Mouse (Mus musculus) MEL (cell line): ENCODE measurements around the gene Coa6. TPM values are rescaled to one million over a fixed set of nuclear protein-coding genes. Genes with fewer than 3 reads are reported as not detected.

ENCODE experiments used
- DNase-seq: peaks from one replicate; pipeline ENCODE4 v3.0.0; 2011; ENCODE audit warnings: low read depth, low spot score
- H3K27ac ChIP-seq: 2 replicates; pipeline ENCODE4 v1.5.1; 2012; ENCODE audit warnings: low read depth, mild to moderate bottlenecking, control low read depth, low read length, moderate library complexity; ENCODE audit not compliant: control insufficient read depth
- H3K27me3 ChIP-seq, 2 experiments: fragments of 150-350 bp in 1 of 2; sonication (generic) in 1 of 2; 2 replicates each; pipeline ENCODE4 v1.6.1; 2012; ENCODE audit warnings: low read length in 2 of 2, mild to moderate bottlenecking in 2 of 2, improper control_type of control experiment in 1 of 2, moderate library complexity in 1 of 2; ENCODE audit not compliant: insufficient read depth in 2 of 2, control insufficient read depth in 1 of 2
- H3K36me3 ChIP-seq, 2 experiments: 2 replicates each; pipeline ENCODE4 v1.6.1; 2012 to 2014; ENCODE audit warnings: low read length in 2 of 2, improper control_type of control experiment in 1 of 2, inconsistent platforms in 1 of 2, mild to moderate bottlenecking in 1 of 2; ENCODE audit not compliant: insufficient read depth in 2 of 2, control insufficient read depth in 1 of 2
- H3K4me1 ChIP-seq, 2 experiments: fragments of 150-350 bp in 1 of 2; sonication (generic) in 1 of 2; 2 replicates each; pipeline ENCODE4 v1.6.1; 2012; ENCODE audit warnings: low read length in 2 of 2, improper control_type of control experiment in 1 of 2, mild to moderate bottlenecking in 1 of 2; ENCODE audit not compliant: insufficient read depth in 2 of 2, control insufficient read depth in 1 of 2
- H3K4me3 ChIP-seq, 2 experiments: fragments of 150-350 bp in 1 of 2; sonication (generic) in 1 of 2; 2 replicates each; pipeline ENCODE4 v1.5.1; 2012; ENCODE audit warnings: low read depth in 2 of 2, low read length in 2 of 2, mild to moderate bottlenecking in 2 of 2, moderate library complexity in 2 of 2, control low read depth in 1 of 2, improper control_type of control experiment in 1 of 2; ENCODE audit not compliant: control insufficient read depth in 1 of 2, insufficient read depth in 1 of 2
- H3K79me2 ChIP-seq: 2 replicates; pipeline ENCODE4 v1.6.1; 2012; ENCODE audit warnings: mild to moderate bottlenecking, low read length, moderate library complexity; ENCODE audit not compliant: control insufficient read depth, poor library complexity, insufficient read depth
- H3K9ac ChIP-seq: 2 replicates; pipeline ENCODE4 v1.6.1; 2012; ENCODE audit warnings: low read depth, mild to moderate bottlenecking, control low read depth, low read length, moderate library complexity; ENCODE audit not compliant: control insufficient read depth, poor library complexity, severe bottlenecking
- H3K9me3 ChIP-seq: fragments of 150-350 bp; sonication (generic); replicated peaks from 2 replicates; pipeline ENCODE4 v1.6.1; 2012; ENCODE audit warnings: mild to moderate bottlenecking, low read length, improper control_type of control experiment, moderate library complexity; ENCODE audit not compliant: insufficient read depth
- BHLHE40 ChIP-seq: IDR thresholded peaks from 2 replicates; pipeline ENCODE4 v1.6.1; 2012; ENCODE audit warnings: low read depth, mild to moderate bottlenecking, inconsistent platforms, low read length, improper control_type of control experiment, borderline replicate concordance
- CHD1 ChIP-seq: IDR thresholded peaks from 2 replicates; pipeline ENCODE4 v1.6.1; 2012; ENCODE audit warnings: low read depth, mild to moderate bottlenecking, inconsistent platforms, low read length, improper control_type of control experiment
- CTCF ChIP-seq, 3 experiments: IDR thresholded peaks in 2 of 3; conservative IDR thresholded peaks in 1 of 3; 2 replicates each; pipeline ENCODE4 v1.5.1; 2011 to 2012; ENCODE audit warnings: low read length in 3 of 3, low read depth in 2 of 3, mild to moderate bottlenecking in 2 of 3, improper control_type of control experiment in 1 of 3, inconsistent platforms in 1 of 3, mixed read lengths in 1 of 3, moderate library complexity in 1 of 3; ENCODE audit not compliant: control insufficient read depth in 1 of 3, insufficient read depth in 1 of 3, poor library complexity in 1 of 3, severe bottlenecking in 1 of 3
- ELF1 ChIP-seq: IDR thresholded peaks from 2 replicates; pipeline ENCODE4 v1.6.1; 2014; ENCODE audit warnings: low read depth, mild to moderate bottlenecking, inconsistent platforms, low read length, improper control_type of control experiment, moderate library complexity
- EP300 ChIP-seq, 2 experiments: IDR thresholded peaks; 2 replicates each; pipeline ENCODE4 v1.6.1; 2011; ENCODE audit warnings: improper control_type of control experiment in 2 of 2, low read length in 2 of 2, low read depth in 1 of 2, mild to moderate bottlenecking in 1 of 2
- GABPA ChIP-seq: IDR thresholded peaks from 2 replicates; pipeline ENCODE4 v1.6.1; 2012; ENCODE audit warnings: low read depth, mild to moderate bottlenecking, inconsistent platforms, low read length, improper control_type of control experiment, moderate library complexity
- GATA1 ChIP-seq: IDR thresholded peaks from 2 replicates; pipeline ENCODE4 v1.6.1; 2011; ENCODE audit warnings: low read depth, low read length, improper control_type of control experiment
- KAT2A ChIP-seq: conservative IDR thresholded peaks from 2 replicates; pipeline ENCODE4 v1.6.1; 2012; ENCODE audit warnings: low read depth, low read length, improper control_type of control experiment, inconsistent platforms
- MAFK ChIP-seq: IDR thresholded peaks from 2 replicates; pipeline ENCODE4 v1.6.1; 2011; ENCODE audit warnings: low read depth, mild to moderate bottlenecking, low read length, improper control_type of control experiment, borderline replicate concordance
- MEF2A ChIP-seq: IDR thresholded peaks from 2 replicates; pipeline ENCODE4 v1.6.1; 2014; ENCODE audit warnings: low read depth, mild to moderate bottlenecking, inconsistent platforms, low read length, improper control_type of control experiment; ENCODE audit not compliant: poor library complexity, insufficient replicate concordance, severe bottlenecking; ENCODE audit errors: extremely low read depth
- MXI1 ChIP-seq: IDR thresholded peaks from 2 replicates; pipeline ENCODE4 v1.6.1; 2011; ENCODE audit warnings: mild to moderate bottlenecking, low read depth, low read length, improper control_type of control experiment
- MYB ChIP-seq: IDR thresholded peaks from 2 replicates; pipeline ENCODE4 v1.6.1; 2011; ENCODE audit warnings: mild to moderate bottlenecking, low read depth, low read length, improper control_type of control experiment
- MYC ChIP-seq: IDR thresholded peaks from 2 replicates; pipeline ENCODE4 v1.6.1; 2011; ENCODE audit warnings: low read depth, mild to moderate bottlenecking, low read length, improper control_type of control experiment, moderate library complexity
- NRF1 ChIP-seq: IDR thresholded peaks from 2 replicates; pipeline ENCODE4 v1.6.1; 2014; ENCODE audit warnings: low read depth, mild to moderate bottlenecking, inconsistent platforms, low read length, improper control_type of control experiment, moderate library complexity; ENCODE audit not compliant: poor library complexity, insufficient read depth, severe bottlenecking
- POLR2AphosphoS2 ChIP-seq: IDR thresholded peaks from 2 replicates; pipeline ENCODE4 v1.6.1; 2011; ENCODE audit warnings: low read length, improper control_type of control experiment
- SMC3 ChIP-seq: IDR thresholded peaks from 2 replicates; pipeline ENCODE4 v1.6.1; 2011; ENCODE audit warnings: low read depth, low read length, improper control_type of control experiment
- TAL1 ChIP-seq: IDR thresholded peaks from 2 replicates; pipeline ENCODE4 v1.6.1; 2012; ENCODE audit warnings: mild to moderate bottlenecking, inconsistent platforms, low read length, moderate library complexity, mixed read lengths
- TBP ChIP-seq: IDR thresholded peaks from 2 replicates; pipeline ENCODE4 v1.8.0; 2011; ENCODE audit warnings: low read depth, low read length, improper control_type of control experiment
- TCF12 ChIP-seq: IDR thresholded peaks from 2 replicates; pipeline ENCODE4 v1.6.1; 2014; ENCODE audit warnings: low read depth, mild to moderate bottlenecking, inconsistent platforms, low read length, improper control_type of control experiment, moderate library complexity
- UBTF ChIP-seq: IDR thresholded peaks from 2 replicates; pipeline ENCODE4 v1.6.1; 2012; ENCODE audit warnings: low read depth, mild to moderate bottlenecking, inconsistent platforms, low read length, improper control_type of control experiment, moderate library complexity, borderline replicate concordance; ENCODE audit not compliant: insufficient read depth
- USF2 ChIP-seq, 2 experiments: IDR thresholded peaks; 2 replicates each; pipeline ENCODE4 v1.6.1; 2011 to 2012; ENCODE audit warnings: improper control_type of control experiment in 2 of 2, low read length in 2 of 2, borderline replicate concordance in 1 of 2, inconsistent platforms in 1 of 2, low read depth in 1 of 2, mild to moderate bottlenecking in 1 of 2; ENCODE audit not compliant: insufficient read depth in 1 of 2
- ZKSCAN1 ChIP-seq: IDR thresholded peaks from 2 replicates; pipeline ENCODE4 v1.6.1; 2012; ENCODE audit warnings: low read depth, mild to moderate bottlenecking, inconsistent platforms, low read length, improper control_type of control experiment, moderate library complexity
- ZNF384 ChIP-seq: IDR thresholded peaks from 2 replicates; pipeline ENCODE4 v1.6.1; 2012; ENCODE audit warnings: low read depth, mild to moderate bottlenecking, inconsistent platforms, low read length, improper control_type of control experiment
- polyA plus RNA-seq, 2 experiments: library from polyadenylated mRNA; stranded (reverse) in 1 of 2; unstranded in 1 of 2; fragments of >175 nt in 1 of 2; fragments of >200 nt in 1 of 2; gene quantifications; 2 replicates each; pipeline versions ENCODE4 v1.2.1 to v1.2.4; 2012; ENCODE audit warnings: low replicate concordance in 2 of 2, low read depth in 1 of 2; ENCODE audit not compliant: insufficient read length in 2 of 2, insufficient read depth in 1 of 2, missing spikeins in 1 of 2
- total RNA-seq: library from RNA; depleted of rRNA; stranded (reverse); fragments of 300-350 nt; gene quantifications from 2 replicates; pipeline ENCODE4 v1.2.3, GENCODE M21; 2012

The Coa6 gene
- total and polyA plus RNA-seq, 3 experiments = 31.1 to 42.6 TPM; not detected in 1

GRCm38 (mm10) chr8:126420834-126421233 lies 1.5 kb upstream of the Coa6 start:
- Histone ChIP-seq H3K27ac (no peak overlapping the region), H3K9ac (no peak overlapping the region), H3K27me3 (no peaks in the 10 kb centered on the region), H3K36me3 (peaks cover 0 to 10% of the 10 kb centered on the region in 2 experiments; a peak in 3 of 4 replicates), H3K4me1 (peaks cover 0 to 6% of the 10 kb centered on the region in 2 experiments; a peak in 2 of 4 replicates), H3K4me3 (no peak overlapping the region; a peak in 1 of 4 replicates), H3K9me3 (no peaks in the 10 kb centered on the region), H3K79me2 (peaks cover 10% of the 10 kb centered on the region)
- TF ChIP-seq TBP = no peak
- no peak for TF ChIP-seq GABPA
- TF ChIP-seq CHD1 = no peak
- TF ChIP-seq KAT2A = no peak
- TF ChIP-seq TCF12 = no peak
- TF ChIP-seq GATA1 = peak; percentile 75
- TF ChIP-seq MYB = no peak
- TF ChIP-seq MYC = no peak
- DNase-seq = peak; percentile 91

- DNase-seq = no peak
Measured at GRCm38 (mm10) chr8:126422920-126423300, 595 bp downstream of the Coa6 start.

GRCm38 (mm10) chr8:126424163-126424562 lies 1.8 kb downstream of the Coa6 start:
- no peaks in the 10 kb centered on the region for H3K9me3 ChIP-seq
- no peak overlapping the region for H3K9ac ChIP-seq
- peaks cover 0 to 10% of the 10 kb centered on the region in 2 experiments for H3K36me3 ChIP-seq
- H3K27ac ChIP-seq = no peak overlapping the region
- peaks cover 0 to 6% of the 10 kb centered on the region in 2 experiments; a peak in 2 of 4 replicates for H3K4me1 ChIP-seq
- H3K79me2 ChIP-seq = peaks cover 10% of the 10 kb centered on the region
- H3K4me3 ChIP-seq = no peak overlapping the region
- TF ChIP-seq CHD1 (no peak), ELF1 (no peak), UBTF (no peak), TAL1 (no peak), MYC (no peak), USF2 (IDR thresholded peaks at IDR 0.05; ENCODE audit: borderline replicate concordance in 1 of 2, insufficient read depth in 1 of 2, low read depth in 1 of 2, low read length in 2 of 2) (no peak), MAFK (no peak), BHLHE40 (no peak), POLR2AphosphoS2 (no peak), CTCF (IDR thresholded peaks at IDR 0.05 in 2 of 3, conservative IDR thresholded peaks at IDR 0.05 in 1 of 3; ENCODE audit: control insufficient read depth in 1 of 3, insufficient read depth in 1 of 3, low read depth in 2 of 3, low read length in 3 of 3, poor library complexity in 1 of 3, severe bottlenecking in 1 of 3) (no peak), ZNF384 (no peak), ZKSCAN1 (no peak), GATA1 (no peak), EP300 (IDR thresholded peaks at IDR 0.05; ENCODE audit: low read depth in 1 of 2, low read length in 2 of 2) (no peak), MXI1 (no peak), MEF2A (no peak), NRF1 (no peak), SMC3 (no peak)
- H3K27me3 ChIP-seq = no peaks in the 10 kb centered on the region
- DNase-seq = no peak

More at GRCm38 (mm10) chr8:126422920-126423300, 595 bp downstream of the Coa6 start:
- Histone ChIP-seq H3K9ac (peak overlapping the region; percentile 83), H3K9me3 (no peaks in the 10 kb centered on the region), H3K4me1 (peaks cover 0 to 6% of the 10 kb centered on the region in 2 experiments; a peak in 2 of 4 replicates), H3K4me3 (peak overlapping the region; percentile 88 to 90), H3K27me3 (no peaks in the 10 kb centered on the region), H3K36me3 (peaks cover 0 to 10% of the 10 kb centered on the region in 2 experiments; a peak in 3 of 4 replicates)
- TF ChIP-seq TBP (0 out of 2 replicates have a peak, but pooled peaks have one; percentile 17), GABPA (no peak)
- TF ChIP-seq, all 39 proteins: peak for 1
- H3K27ac ChIP-seq = peak overlapping the region; percentile 46
- peaks cover 10% of the 10 kb centered on the region for H3K79me2 ChIP-seq
